Mouse (Mus musculus) hindbrain, embryonic 12.5 days (tissue): ENCODE measurements around the gene Pomgnt2. TPM values are rescaled to one million over a fixed set of nuclear protein-coding genes. Genes with fewer than 3 reads are reported as not detected.
"Not testable (repeated sequence)": the region's sequence is repeated elsewhere in the genome, so short reads cannot be mapped to it uniquely, and the experiment has no call there.

ENCODE experiments used
- ATAC-seq: fragments of 200-750 bp; cut with Nextera tagmentation; 2 replicates; pipeline ENCODE4 v1.8.0; 2017; ENCODE audit warnings: moderate TSS enrichment; ENCODE audit not compliant: low FRiP score
- H3K27ac ChIP-seq: fragments of 300-500 bp; sonication (generic); 2 replicates; pipeline ENCODE4 v1.5.1; 2016; ENCODE audit warnings: mild to moderate bottlenecking
- H3K27me3 ChIP-seq: fragments of 300-500 bp; sonication (generic); 2 replicates; pipeline ENCODE4 v1.6.1; 2016; ENCODE audit warnings: mild to moderate bottlenecking
- H3K36me3 ChIP-seq: fragments of 300-500 bp; sonication (generic); 2 replicates; pipeline ENCODE4 v1.6.1; 2016; ENCODE audit warnings: mild to moderate bottlenecking
- H3K4me1 ChIP-seq: fragments of 300-500 bp; sonication (generic); 2 replicates; pipeline ENCODE4 v1.6.1; 2016
- H3K4me2 ChIP-seq: fragments of 300-500 bp; sonication (generic); replicated peaks from 2 replicates; pipeline ENCODE4 v1.6.1; 2016; ENCODE audit warnings: mild to moderate bottlenecking
- H3K4me3 ChIP-seq: fragments of 300-500 bp; sonication (generic); 2 replicates; pipeline ENCODE4 v1.5.1; 2016; ENCODE audit warnings: mild to moderate bottlenecking
- H3K9ac ChIP-seq: fragments of 300-500 bp; sonication (generic); 2 replicates; pipeline ENCODE4 v1.6.1; 2016; ENCODE audit warnings: mild to moderate bottlenecking, moderate library complexity
- H3K9me3 ChIP-seq: fragments of 300-500 bp; sonication (generic); replicated peaks from 2 replicates; pipeline ENCODE4 v1.6.1; 2016; ENCODE audit warnings: mild to moderate bottlenecking
- WGBS: fragments of 180-500 bp; shearing (Covaris S2); methylation state at CpG from one replicate; pipeline ENCODE4 v1.1.7; 2016; 5-methylcytosine and 5-hydroxymethylcytosine counted together
- polyA plus RNA-seq: library from polyadenylated mRNA; unstranded; fragments of >200 nt; fragmentation: Nextera tagmentation; extraction: Ambion mirVana; gene quantifications from 2 replicates; pipeline ENCODE4 v1.2.1, GENCODE M21; 2016

Pomgnt2 gene
- polyA plus RNA-seq, 1 experiment from 2014 or later: 17.3 TPM

- no peak overlapping the region for H3K27ac ChIP-seq
- ATAC-seq: no peak
- H3K9ac ChIP-seq: no peak overlapping the region
- 62% methylated on average over 7 of the region's 7 CpGs for WGBS
- H3K36me3 ChIP-seq: no peaks in the 10 kb centered on the region
- no peaks in the 10 kb centered on the region for H3K27me3 ChIP-seq
- H3K4me1 ChIP-seq: peaks cover 23% of the 10 kb centered on the region
- H3K9me3 ChIP-seq: no peaks in the 10 kb centered on the region
- H3K4me3 ChIP-seq: no peak overlapping the region
- H3K4me2 ChIP-seq: no peak overlapping the region
Measured at GRCm38 (mm10) chr9:122025855-122026590, 29.1 kb upstream of the Pomgnt2 start.

GRCm38 (mm10) chr9:122024419-122024818 is 27.5 kb upstream of the Pomgnt2 start:
- H3K4me1 ChIP-seq: peaks cover 18% of the 10 kb centered on the region
- H3K27me3 ChIP-seq: no peaks in the 10 kb centered on the region
- no peaks in the 10 kb centered on the region for H3K36me3 ChIP-seq
- ATAC-seq: no peak
- no peak overlapping the region for H3K27ac ChIP-seq
- H3K4me3 ChIP-seq: no peak overlapping the region
- H3K4me2 ChIP-seq: no peak overlapping the region
- 91% methylated on average over 6 of the region's 6 CpGs for WGBS
- H3K9me3 ChIP-seq: no peaks in the 10 kb centered on the region
- H3K9ac ChIP-seq: no peak overlapping the region

- H3K4me2 ChIP-seq: no peak overlapping the region
- H3K4me3 ChIP-seq: no peak overlapping the region
- H3K27ac ChIP-seq: no peak overlapping the region
- no peaks in the 10 kb centered on the region for H3K27me3 ChIP-seq
- H3K9me3 ChIP-seq: no peaks in the 10 kb centered on the region
- no peak overlapping the region for H3K9ac ChIP-seq
- 87% methylated on average over 5 of the region's 5 CpGs for WGBS
- H3K36me3 ChIP-seq: no peaks in the 10 kb centered on the region
- no peak for ATAC-seq
- H3K4me1 ChIP-seq: peaks cover 24% of the 10 kb centered on the region
Measured at GRCm38 (mm10) chr9:122023873-122024272, 27.0 kb upstream of the Pomgnt2 start.

GRCm38 (mm10) chr9:122022776-122023175 is 25.9 kb upstream of the Pomgnt2 start:
- Histone ChIP-seq H3K9ac (no peak overlapping the region), H3K4me1 (peaks cover 26% of the 10 kb centered on the region), H3K4me2 (no peak overlapping the region), H3K9me3 (no peaks in the 10 kb centered on the region), H3K4me3 (no peak overlapping the region), H3K27me3 (no peaks in the 10 kb centered on the region), H3K36me3 (no peaks in the 10 kb centered on the region), H3K27ac (no peak overlapping the region)
- ATAC-seq: no peak
- WGBS: 75% methylated on average over 9 of the region's 9 CpGs

GRCm38 (mm10) chr9:122021581-122021980 is 24.7 kb upstream of the Pomgnt2 start:
- H3K9me3 ChIP-seq: no peaks in the 10 kb centered on the region

GRCm38 (mm10) chr9:122021171-122021570 is 24.3 kb upstream of the Pomgnt2 start:
- WGBS: 90% methylated on average over 4 of the region's 4 CpGs
- H3K27ac ChIP-seq: not testable (repeated sequence)

More at GRCm38 (mm10) chr9:122021581-122021980, 24.7 kb upstream of the Pomgnt2 start:
- Histone ChIP-seq H3K4me2 (no peak overlapping the region), H3K4me1 (peaks cover 16% of the 10 kb centered on the region), H3K27me3 (no peaks in the 10 kb centered on the region), H3K9ac (no peak overlapping the region), H3K27ac (no peak overlapping the region), H3K4me3 (no peak overlapping the region), H3K36me3 (no peaks in the 10 kb centered on the region)
- no peak for ATAC-seq
- WGBS: 92% methylated on average over 5 of the region's 5 CpGs

GRCm38 (mm10) chr9:122020321-122020720 is 23.4 kb upstream of the Pomgnt2 start:
- Histone ChIP-seq H3K27ac (no peak overlapping the region), H3K9me3 (no peaks in the 10 kb centered on the region), H3K36me3 (no peaks in the 10 kb centered on the region), H3K27me3 (no peaks in the 10 kb centered on the region), H3K9ac (no peak overlapping the region), H3K4me2 (no peak overlapping the region), H3K4me1 (peaks cover 8% of the 10 kb centered on the region), H3K4me3 (no peak overlapping the region)
- no peak for ATAC-seq
- WGBS: 92% methylated on average over 4 of the region's 4 CpGs

More at GRCm38 (mm10) chr9:122021171-122021570, 24.3 kb upstream of the Pomgnt2 start:
- H3K4me1 ChIP-seq: peaks cover 11% of the 10 kb centered on the region
- not testable (repeated sequence) for H3K4me2 ChIP-seq, ATAC-seq, H3K9ac ChIP-seq, H3K4me3 ChIP-seq, H3K36me3 ChIP-seq, H3K27me3 ChIP-seq, H3K9me3 ChIP-seq

GRCm38 (mm10) chr9:122018782-122019395 is 22.0 kb upstream of the Pomgnt2 start:
- Histone ChIP-seq H3K9ac (no peak overlapping the region), H3K4me1 (peaks cover 8% of the 10 kb centered on the region), H3K4me2 (no peak overlapping the region), H3K36me3 (no peaks in the 10 kb centered on the region), H3K27ac (0 out of 2 replicates have a peak overlapping the region, but pooled peaks have one; percentile 42), H3K9me3 (no peaks in the 10 kb centered on the region), H3K27me3 (no peaks in the 10 kb centered on the region), H3K4me3 (no peak overlapping the region)
- peak; percentile 75 for ATAC-seq
- 15% methylated on average over 8 of the region's 8 CpGs for WGBS

- no peak overlapping the region for H3K4me3 ChIP-seq
- peaks cover 8% of the 10 kb centered on the region for H3K4me1 ChIP-seq
- no peak overlapping the region for H3K27ac ChIP-seq
- no peaks in the 10 kb centered on the region for H3K36me3 ChIP-seq
- H3K4me2 ChIP-seq: no peak overlapping the region
- no peaks in the 10 kb centered on the region for H3K27me3 ChIP-seq
- no peak for ATAC-seq
- WGBS: 82% methylated on average over 5 of the region's 5 CpGs
- no peak overlapping the region for H3K9ac ChIP-seq
- H3K9me3 ChIP-seq: no peaks in the 10 kb centered on the region
Measured at GRCm38 (mm10) chr9:122018079-122018478, 21.2 kb upstream of the Pomgnt2 start.

- 12% methylated on average over 10 of the region's 10 CpGs for WGBS
- Histone ChIP-seq H3K4me3 (no peak overlapping the region), H3K4me2 (no peak overlapping the region), H3K4me1 (peaks cover 6% of the 10 kb centered on the region), H3K27me3 (no peaks in the 10 kb centered on the region), H3K27ac (no peak overlapping the region), H3K36me3 (no peaks in the 10 kb centered on the region), H3K9ac (no peak overlapping the region), H3K9me3 (no peaks in the 10 kb centered on the region)
- no peak; the same call in 1 of the 2 replicates for ATAC-seq
Measured at GRCm38 (mm10) chr9:122014241-122014667, 17.3 kb upstream of the Pomgnt2 start.

- Histone ChIP-seq H3K27me3 (no peaks in the 10 kb centered on the region), H3K27ac (no peak overlapping the region), H3K4me3 (no peak overlapping the region), H3K4me2 (no peak overlapping the region), H3K9ac (no peak overlapping the region), H3K9me3 (no peaks in the 10 kb centered on the region), H3K4me1 (peaks cover 6% of the 10 kb centered on the region), H3K36me3 (no peaks in the 10 kb centered on the region)
- WGBS: 86% methylated on average over 4 of the region's 4 CpGs
- ATAC-seq: no peak
Measured at GRCm38 (mm10) chr9:122013629-122014028, 16.7 kb upstream of the Pomgnt2 start.

- H3K36me3 ChIP-seq: no peaks in the 10 kb centered on the region
- no peak for ATAC-seq
- peaks cover 7% of the 10 kb centered on the region for H3K4me1 ChIP-seq
- 82% methylated on average over 2 of the region's 2 CpGs for WGBS
- no peaks in the 10 kb centered on the region for H3K9me3 ChIP-seq
- H3K9ac ChIP-seq: no peak overlapping the region
- no peak overlapping the region for H3K4me3 ChIP-seq
- H3K27ac ChIP-seq: no peak overlapping the region
- no peak overlapping the region for H3K4me2 ChIP-seq
- no peaks in the 10 kb centered on the region for H3K27me3 ChIP-seq
Measured at GRCm38 (mm10) chr9:122012816-122013215, 15.9 kb upstream of the Pomgnt2 start.

- Histone ChIP-seq H3K27me3 (no peaks in the 10 kb centered on the region), H3K36me3 (no peaks in the 10 kb centered on the region), H3K9me3 (no peaks in the 10 kb centered on the region), H3K4me3 (no peak overlapping the region), H3K9ac (no peak overlapping the region), H3K27ac (no peak overlapping the region), H3K4me1 (peaks cover 7% of the 10 kb centered on the region), H3K4me2 (no peak overlapping the region)
- 94% methylated on average over 2 of the region's 2 CpGs for WGBS
- ATAC-seq: no peak
Measured at GRCm38 (mm10) chr9:122010751-122011150, 13.8 kb upstream of the Pomgnt2 start.
